Mouse (Mus musculus) megakaryocyte, embryonic 14.5 days (primary cell): ENCODE results near the gene Hip1r. TPM values are rescaled to one million over a fixed set of nuclear protein-coding genes. Genes with fewer than 3 reads are reported as not detected.

Experiments
- polyA plus RNA-seq: library from polyadenylated mRNA; stranded (reverse); fragments of >175 nt; gene quantifications from 2 replicates; pipeline ENCODE4 v1.2.3, GENCODE M21; 2012; ENCODE audit warnings: low replicate concordance; ENCODE audit not compliant: insufficient read depth

The Hip1r gene
- polyA plus RNA-seq, 1 experiment: 11.0 TPM

Other genes starting within 250 kb of the Hip1r start
- 15.1 TPM in 1 of 2 replicates, not detected in the other for gene Rsrc2, start 224.2 kb upstream of the Hip1r start, polyA plus RNA-seq
- 0.78 TPM in 1 of 2 replicates, not detected in the other for gene Kntc1, start 223.9 kb upstream of the Hip1r start, polyA plus RNA-seq
- gene Hcar2, start 108.1 kb upstream of the Hip1r start, polyA plus RNA-seq: not detected in 2 replicates
- gene Hcar1, start 93.6 kb upstream of the Hip1r start, polyA plus RNA-seq: 0.50 TPM in 1 of 2 replicates, not detected in the other
- 3.0 and 91.3 TPM in 2 replicates for gene Denr, start 66.5 kb upstream of the Hip1r start, polyA plus RNA-seq
- not detected in 2 replicates for gene Gm43518, start 46.2 kb upstream of the Hip1r start, polyA plus RNA-seq
- gene Ccdc62, start 42.9 kb upstream of the Hip1r start, polyA plus RNA-seq: 2.1 TPM in 1 of 2 replicates, not detected in the other
- 437 and 1,468 TPM in 2 replicates for gene Vps37b, start 58.6 kb downstream of the Hip1r start, polyA plus RNA-seq
- 23.8 and 51.5 TPM in 2 replicates for gene Abcb9, start 122.2 kb downstream of the Hip1r start, polyA plus RNA-seq
- gene Ogfod2, start 138.7 kb downstream of the Hip1r start, polyA plus RNA-seq: 77.8 and 102 TPM in 2 replicates
- 141 and 205 TPM in 2 replicates for gene Arl6ip4, start 142.5 kb downstream of the Hip1r start, polyA plus RNA-seq